Mouse (Mus musculus) intestine, postnatal 0 days (tissue): ENCODE data around the gene Slc25a34. TPM values are rescaled to one million over a fixed set of nuclear protein-coding genes. Genes with fewer than 3 reads are reported as not detected.
A peak's percentile ranks its signal among the peaks of the same experiment; 100 is the strongest.

Experiments used
- ATAC-seq: fragments of 200-750 bp; cut with Nextera tagmentation; 2 replicates; pipeline ENCODE4 v1.8.0; 2017; ENCODE audit warnings: mild to moderate bottlenecking, moderate TSS enrichment, moderate library complexity
- H3K27ac ChIP-seq: fragments of 300-500 bp; sonication (generic); 2 replicates; pipeline ENCODE4 v1.5.1; 2014; ENCODE audit warnings: mild to moderate bottlenecking, low read depth, low read length, moderate library complexity
- H3K27me3 ChIP-seq: fragments of 300-500 bp; sonication (generic); replicated peaks from 2 replicates; pipeline ENCODE4 v1.6.1; 2014; ENCODE audit warnings: low read length, mixed read lengths; ENCODE audit not compliant: control insufficient read depth, insufficient read depth
- H3K36me3 ChIP-seq: fragments of 300-500 bp; sonication (generic); 2 replicates; pipeline ENCODE4 v1.6.1; 2014; ENCODE audit warnings: mild to moderate bottlenecking, moderate library complexity; ENCODE audit not compliant: control insufficient read depth, insufficient read depth
- H3K4me1 ChIP-seq: fragments of 300-500 bp; sonication (generic); replicated peaks from 2 replicates; pipeline ENCODE4 v1.6.1; 2014; ENCODE audit warnings: antibody characterized with exemption, low read length, mixed read lengths; ENCODE audit not compliant: control insufficient read depth, insufficient read depth
- H3K4me2 ChIP-seq: fragments of 300-500 bp; sonication (generic); replicated peaks from 2 replicates; pipeline ENCODE4 v1.6.1; 2014; ENCODE audit warnings: low read depth, mild to moderate bottlenecking, moderate library complexity
- H3K4me3 ChIP-seq: fragments of 300-500 bp; sonication (generic); 2 replicates; pipeline ENCODE4 v1.5.1; 2014; ENCODE audit warnings: low read depth, low read length
- H3K9ac ChIP-seq: fragments of 300-500 bp; sonication (generic); 2 replicates; pipeline ENCODE4 v1.6.1; 2014; ENCODE audit warnings: mild to moderate bottlenecking, low read depth, low read length
- H3K9me3 ChIP-seq: fragments of 300-500 bp; sonication (generic); 2 replicates; pipeline ENCODE4 v1.6.1; 2016; ENCODE audit warnings: mixed run types; ENCODE audit not compliant: control insufficient read depth
- CTCF ChIP-seq: sonication (generic); IDR thresholded peaks from 2 replicates; pipeline ENCODE4 v1.5.1; 2016; ENCODE audit warnings: low read depth, mild to moderate bottlenecking, control low read depth, antibody characterized with exemption, moderate library complexity
- WGBS: fragments of 180-500 bp; shearing (Covaris S2); extraction: QIAGEN DNeasy Blood & Tissue Kit; methylation state at CpG from one replicate; pipeline ENCODE4 v1.1.7; 2014; 5-methylcytosine and 5-hydroxymethylcytosine counted together
- polyA plus RNA-seq: library from polyadenylated mRNA; unstranded; fragments of >200 nt; fragmentation: Nextera tagmentation; extraction: Ambion mirVana; gene quantifications from 2 replicates; pipeline ENCODE4 v1.2.1, GENCODE M21; 2015

Gene Slc25a34
- 23.8 and 25.7 TPM in 2 replicates for polyA plus RNA-seq

DNA sequence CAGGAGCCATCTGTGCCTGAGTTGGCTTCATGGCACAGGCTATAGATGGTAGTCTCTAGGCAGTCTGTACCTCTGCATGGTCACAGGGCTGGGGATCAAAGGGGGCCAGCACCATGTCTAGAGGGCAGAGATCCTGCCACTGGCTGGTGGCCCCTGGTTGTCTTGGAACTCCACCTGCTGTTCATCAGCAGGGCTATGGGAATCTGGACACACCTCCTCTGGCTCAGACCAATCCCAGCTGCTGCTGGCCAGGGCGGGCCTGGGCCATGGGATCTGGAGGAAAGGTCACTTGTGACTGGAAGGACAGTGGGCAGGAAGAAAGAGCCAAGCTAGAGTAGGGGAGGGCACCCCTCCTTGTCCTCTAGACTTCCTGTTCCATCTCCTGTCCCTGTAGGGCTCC, at the start of gene Slc25a34:
TSS of gene Slc25a34 (minus strand) at position 156 of the 400 bp plus-strand sequence.
- Histone ChIP-seq H3K27ac (peak within 1 kb of the TSS; percentile 91), H3K9ac (peak within 1 kb of the TSS; percentile 57), H3K4me2 (peak within 1 kb of the TSS; percentile 58), H3K27me3 (no peaks in the 10 kb centered on the region), H3K9me3 (no peaks in the 10 kb centered on the region), H3K4me1 (0 out of 2 replicates have a peak, but pooled peaks cover 9% of the 10 kb centered on the region), H3K4me3 (peak within 1 kb of the TSS; percentile 35), H3K36me3 (peaks cover 29% of the 10 kb centered on the region)
- 24% methylated on average over 1 of the region's 1 CpGs for WGBS
- ATAC-seq: peak; percentile 87
- TF ChIP-seq CTCF: peak; percentile 50

DNA sequence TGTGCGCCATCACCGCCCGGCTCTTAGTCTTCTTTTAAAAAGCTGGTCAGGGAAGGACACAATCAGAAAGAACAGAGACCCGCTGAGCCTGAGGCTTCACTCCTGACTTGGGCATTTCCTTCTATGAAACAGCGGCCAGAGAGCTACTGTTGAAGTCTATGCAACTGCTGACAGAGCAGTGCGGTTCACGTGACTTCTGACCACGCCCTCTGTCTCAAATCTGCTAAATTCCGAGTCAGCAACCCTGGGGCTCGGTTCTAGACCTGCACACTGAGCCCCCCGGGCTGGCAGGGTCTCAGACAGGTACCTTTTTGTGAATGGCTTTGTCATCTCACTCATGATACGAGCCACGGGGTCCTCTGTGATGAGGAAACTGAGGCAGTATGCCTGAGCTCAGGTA, 48.7 kb upstream of the Slc25a34 start:
- 70% methylated on average over 13 of the region's 13 CpGs for WGBS
- Histone ChIP-seq H3K9me3 (no peaks in the 10 kb centered on the region), H3K4me2 (no peak overlapping the region), H3K27ac (no peak overlapping the region), H3K27me3 (no peaks in the 10 kb centered on the region), H3K36me3 (no peaks in the 10 kb centered on the region), H3K9ac (no peak overlapping the region), H3K4me1 (no peaks in the 10 kb centered on the region), H3K4me3 (no peak overlapping the region)
- no peak for ATAC-seq
- no peak for TF ChIP-seq CTCF

DNA sequence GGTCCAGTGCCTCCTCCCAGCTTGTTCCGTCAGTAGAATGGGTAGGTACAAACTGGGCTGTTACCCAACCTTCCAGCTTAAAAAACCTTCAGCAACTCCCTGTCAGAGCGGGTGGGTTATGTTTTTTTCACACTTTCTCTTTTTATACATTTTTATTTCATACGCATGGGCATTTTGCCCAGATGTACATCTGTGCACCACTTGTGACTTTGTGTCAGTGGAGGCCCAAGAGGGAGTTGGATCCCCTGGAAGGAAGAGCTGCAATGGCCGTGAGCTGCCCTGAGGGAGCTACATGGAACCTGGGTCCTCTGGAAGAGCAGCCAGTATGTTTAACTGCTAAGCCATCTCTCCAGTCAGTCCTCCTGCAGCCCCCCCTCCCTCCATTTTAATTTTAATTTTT, 47.8 kb upstream of the Slc25a34 start:
- Histone ChIP-seq H3K27me3 (no peaks in the 10 kb centered on the region), H3K4me3 (no peak overlapping the region), H3K27ac (no peak overlapping the region), H3K4me1 (no peaks in the 10 kb centered on the region), H3K9me3 (no peaks in the 10 kb centered on the region), H3K4me2 (no peak overlapping the region), H3K9ac (no peak overlapping the region), H3K36me3 (no peaks in the 10 kb centered on the region)
- 63% methylated on average over 4 of the region's 4 CpGs for WGBS
- TF ChIP-seq CTCF: no peak
- ATAC-seq: no peak

- Histone ChIP-seq H3K4me1 (no peaks in the 10 kb centered on the region), H3K9me3 (no peaks in the 10 kb centered on the region), H3K27me3 (no peaks in the 10 kb centered on the region), H3K4me2 (no peak overlapping the region), H3K9ac (no peak overlapping the region), H3K4me3 (no peak overlapping the region), H3K36me3 (no peaks in the 10 kb centered on the region), H3K27ac (no peak overlapping the region)
- TF ChIP-seq CTCF: no peak
- WGBS: 70% methylated on average over 18 of the region's 18 CpGs
- ATAC-seq: 0 out of 2 replicates have a peak, but pooled peaks have one; percentile 25
These were observed 46.5 kb upstream of the Slc25a34 start for GRCm38 (mm10) chr4:141669898-141670712.

- H3K27me3 ChIP-seq: no peaks in the 10 kb centered on the region
- H3K4me3 ChIP-seq: peak within 1 kb of the TSS; percentile 65
- peak within 1 kb of the TSS; percentile 78 for H3K4me2 ChIP-seq
- WGBS: 69% methylated on average over 8 of the region's 8 CpGs
- H3K27ac ChIP-seq: peak within 1 kb of the TSS; percentile 78
- peaks cover 4% of the 10 kb centered on the region; the same call in 1 of the 2 replicates for H3K4me1 ChIP-seq
- no peak for TF ChIP-seq CTCF
- 0 out of 2 replicates have a peak, but pooled peaks have one; percentile 2 for ATAC-seq
- H3K36me3 ChIP-seq: no peaks in the 10 kb centered on the region; the same call in 1 of the 2 replicates
- no peaks in the 10 kb centered on the region for H3K9me3 ChIP-seq
- peak within 1 kb of the TSS; percentile 91 for H3K9ac ChIP-seq
These were observed 41.2 kb upstream of the Slc25a34 start, which contains the start of gene Plekhm2 for GRCm38 (mm10) chr4:141664799-141665198. Gene Plekhm2, minus strand, starts transcription at chr4:141664899.

GRCm38 (mm10) chr4:141664011-141664745, 40.6 kb upstream of the Slc25a34 start:
- TF ChIP-seq CTCF: no peak
- Histone ChIP-seq H3K27me3 (no peaks in the 10 kb centered on the region), H3K4me3 (peak overlapping the region; percentile 65), H3K4me1 (peaks cover 4% of the 10 kb centered on the region; the same call in 1 of the 2 replicates), H3K9ac (peak overlapping the region; percentile 91), H3K27ac (peak overlapping the region; percentile 78), H3K36me3 (no peaks in the 10 kb centered on the region; the same call in 1 of the 2 replicates), H3K9me3 (no peaks in the 10 kb centered on the region), H3K4me2 (peak overlapping the region; percentile 78)
- 2% methylated on average over 49 of the region's 60 CpGs for WGBS
- peak; percentile 78 for ATAC-seq
